Mouse (Mus musculus) megakaryocyte progenitor cell, adult 5-6 weeks (primary cell): Measurements from ENCODE around the gene A3galt2. TPM values are rescaled to one million over a fixed set of nuclear protein-coding genes. Genes with fewer than 3 reads are reported as not detected.

Source experiments
- ATAC-seq: replicated peaks from 2 replicates; pipeline ENCODE4 v1.8.0; 2016; ENCODE audit warnings: mild to moderate bottlenecking, moderate TSS enrichment, inconsistent platforms; ENCODE audit not compliant: poor library complexity
- total RNA-seq, 2 experiments: library from RNA; stranded (forward) in 1 of 2; stranded (reverse) in 1 of 2; fragments of 157-497, 149-512 nt in 1 of 2; fragments of 200-1000 nt in 1 of 2; gene quantifications; 2 replicates each; pipeline versions ENCODE4 v1.2.3 to v1.2.4; 2015 to 2017

Gene A3galt2
- total RNA-seq, 2 experiments from 2014 or later, result not detected

DNA sequence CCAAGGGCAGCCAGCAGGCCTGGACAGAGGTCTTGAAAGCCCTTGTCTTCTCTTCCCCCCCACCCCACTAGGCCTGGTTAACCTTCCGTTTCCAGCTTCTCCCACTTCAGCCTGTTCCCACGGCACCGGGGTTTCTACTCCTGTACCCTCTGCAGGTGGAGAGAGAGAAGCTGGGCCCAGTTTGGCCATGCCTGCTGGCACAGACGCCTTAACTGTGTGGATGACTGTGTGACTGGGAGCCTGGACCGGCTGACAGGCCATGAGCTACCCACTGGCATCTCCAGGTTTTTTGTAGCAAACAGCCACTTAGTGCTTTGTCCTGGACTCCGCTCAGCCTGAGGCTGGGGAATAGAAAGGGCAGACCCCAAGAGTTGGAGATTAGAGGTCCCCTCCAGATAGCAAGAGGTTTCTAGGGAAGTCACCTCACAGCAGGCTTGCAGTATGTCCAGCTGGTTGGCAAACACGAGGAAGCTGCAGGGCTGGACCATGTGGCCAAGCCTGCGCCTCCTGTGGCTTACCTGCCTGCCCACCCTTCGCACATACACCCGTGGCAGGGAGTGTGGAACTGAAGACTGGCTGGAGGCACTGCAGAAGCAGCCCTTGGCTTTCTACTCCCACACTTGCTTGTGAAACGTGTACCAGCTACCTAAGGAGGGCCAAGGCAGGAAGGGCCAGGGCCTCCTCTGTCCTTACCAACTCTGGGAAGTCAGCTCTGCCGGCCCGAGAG lies 3.0 kb upstream of the A3galt2 start:
- ATAC-seq, result no peak

DNA sequence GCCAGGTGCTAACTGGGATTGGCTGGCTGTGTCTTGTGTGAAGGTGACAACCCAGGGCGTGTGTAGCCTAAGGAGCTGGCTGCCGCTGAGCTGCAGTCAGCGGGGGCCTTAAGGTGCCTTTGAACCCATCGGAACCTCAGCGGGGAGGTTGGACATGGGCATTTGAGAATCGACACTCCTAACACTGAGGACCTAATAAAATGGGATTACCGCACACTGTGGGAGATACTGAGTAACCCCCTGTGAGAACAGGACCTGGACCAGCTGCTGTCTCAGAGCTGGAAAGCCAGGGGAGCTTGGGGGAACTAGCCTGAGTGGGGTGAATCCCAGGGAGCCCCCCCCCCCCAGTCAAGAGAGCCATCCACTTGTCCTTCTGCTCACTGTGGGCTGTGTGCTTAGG lies 1.6 kb upstream of the A3galt2 start:
- no peak for ATAC-seq

DNA sequence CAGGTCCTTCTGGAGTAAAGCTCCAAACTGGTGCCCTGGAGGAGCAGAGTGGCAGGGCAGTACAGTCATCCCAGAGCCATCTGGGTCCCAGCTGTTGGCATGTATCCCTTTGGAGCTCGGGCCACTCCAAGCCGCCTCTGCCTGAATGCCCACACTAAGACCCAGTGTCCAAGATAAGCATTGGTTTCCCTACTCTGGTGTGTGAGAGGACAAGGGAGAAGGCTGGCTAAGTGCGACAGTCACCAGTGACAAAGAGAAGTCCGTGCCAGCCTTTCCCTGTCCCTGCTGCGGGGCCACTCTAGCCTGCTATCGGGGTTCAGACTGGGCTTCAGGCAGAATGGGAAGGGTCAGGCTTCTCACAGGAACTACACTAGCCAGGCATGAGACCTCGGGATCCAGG lies 736 bp downstream of the A3galt2 start:
- no peak for ATAC-seq

DNA sequence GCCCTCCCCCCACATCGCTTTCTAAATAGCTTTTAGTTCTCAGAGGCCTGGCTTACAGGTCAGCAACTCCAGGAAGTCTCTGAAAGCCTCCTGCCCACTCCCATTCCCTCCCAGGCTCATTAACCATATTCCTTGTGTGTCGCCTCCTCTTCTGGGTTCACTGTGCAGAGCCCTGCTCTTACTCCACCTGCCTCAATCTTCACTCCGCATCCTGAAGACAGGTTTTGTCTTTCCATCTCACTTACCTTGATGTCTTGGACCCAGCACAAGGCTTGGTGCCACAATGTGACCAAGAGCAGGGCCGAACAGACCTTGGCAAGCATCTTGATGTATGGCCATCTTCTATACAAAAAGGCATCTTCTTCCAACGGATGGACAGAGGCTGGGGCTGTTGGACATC lies 4.0 kb downstream of the A3galt2 start:
- no peak for ATAC-seq

DNA sequence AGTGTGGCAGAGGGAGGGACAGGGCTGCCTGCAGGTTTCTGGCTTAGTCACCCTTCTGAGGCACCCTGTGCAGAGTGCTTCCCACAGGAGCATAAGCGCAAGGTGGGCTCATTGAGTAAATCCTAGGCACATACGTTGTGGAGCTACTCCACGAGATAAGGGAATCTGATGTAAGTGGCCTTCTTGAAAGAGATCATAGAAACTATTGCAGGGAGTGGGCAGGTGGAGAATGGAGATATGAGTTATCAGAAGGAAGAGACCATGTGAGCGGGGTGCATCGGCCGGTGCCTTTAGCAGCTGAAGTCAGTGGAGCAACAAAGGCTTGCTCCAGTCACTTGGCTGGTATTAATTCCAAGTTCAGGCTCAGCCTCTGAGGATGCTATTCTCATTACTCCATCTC lies 4.9 kb downstream of the A3galt2 start:
- peak; percentile 87 for ATAC-seq

DNA sequence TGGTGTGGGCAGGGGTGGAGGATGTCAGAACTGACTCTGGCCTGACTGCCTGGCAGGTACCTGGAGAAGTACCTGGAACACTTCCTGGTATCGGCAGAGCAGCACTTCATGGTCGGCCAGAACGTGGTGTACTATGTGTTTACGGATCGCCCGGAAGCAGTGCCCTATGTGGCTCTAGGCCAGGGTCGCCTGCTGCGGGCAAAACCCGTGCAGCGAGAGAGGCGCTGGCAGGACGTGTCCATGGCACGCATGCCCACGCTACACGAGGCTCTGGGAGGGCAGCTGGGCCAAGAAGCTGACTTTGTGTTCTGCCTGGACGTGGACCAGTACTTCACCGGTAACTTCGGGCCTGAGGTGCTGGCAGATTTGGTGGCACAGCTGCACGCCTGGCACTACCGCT lies 11.8 kb downstream of the A3galt2 start:
- ATAC-seq, result no peak

DNA sequence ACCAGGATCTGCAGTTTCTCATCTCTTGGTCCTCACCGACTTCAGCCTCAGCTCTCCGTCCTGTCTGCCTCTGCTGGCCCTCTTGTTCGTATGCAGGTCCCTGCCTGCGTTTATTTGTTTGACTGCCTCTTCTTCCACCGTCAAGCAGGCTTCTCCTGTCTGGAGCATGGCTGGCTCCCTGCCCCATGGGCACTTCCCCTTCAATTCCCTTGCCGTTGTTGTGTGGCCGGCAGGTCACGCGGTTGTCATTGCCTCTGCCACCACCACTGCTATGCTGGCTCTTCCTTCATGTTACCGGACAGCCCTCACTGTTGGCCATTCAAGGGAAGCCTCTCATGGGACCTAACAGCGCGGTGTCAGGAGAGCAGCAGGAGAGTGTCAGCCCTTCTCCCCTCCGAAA lies 13.0 kb downstream of the A3galt2 start:
- ATAC-seq, result peak; percentile 48

DNA sequence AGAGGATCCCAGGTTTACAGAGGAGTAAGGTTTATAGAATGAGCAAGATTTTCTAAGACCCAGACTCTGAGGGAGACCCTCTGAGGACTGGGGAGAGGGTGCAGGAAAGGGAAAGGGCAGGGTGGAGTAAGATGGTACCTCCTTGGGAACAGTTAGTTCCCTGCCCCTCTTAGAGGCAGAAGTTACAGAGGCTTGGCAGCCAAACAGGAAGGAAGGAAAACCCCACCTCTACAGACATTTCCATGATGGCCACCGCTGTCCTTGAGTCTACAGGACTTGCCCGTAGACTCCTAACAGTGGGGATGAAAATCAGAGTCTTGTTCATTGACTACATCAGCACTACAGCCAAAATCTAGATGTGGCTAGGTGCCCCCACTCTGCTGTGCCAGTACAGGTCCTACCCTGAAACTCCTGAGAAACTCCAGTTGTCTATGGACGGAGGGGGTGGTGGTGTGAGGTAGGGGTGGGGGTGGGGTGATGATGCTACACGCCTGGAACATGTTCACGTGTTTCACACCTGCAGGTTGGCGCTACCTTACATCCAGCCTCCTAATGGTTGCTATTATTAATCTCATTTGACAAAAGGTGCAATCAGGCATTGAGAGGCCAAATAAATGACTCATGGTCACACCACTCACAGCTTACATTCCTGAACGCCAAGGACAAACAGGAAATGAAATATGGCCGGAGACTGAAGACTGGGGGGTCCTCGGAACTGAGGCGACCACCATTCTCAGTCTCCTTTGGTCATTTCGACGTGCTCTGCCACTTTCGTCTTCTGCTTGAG lies 14.6 kb downstream of the A3galt2 start:
- no peak for ATAC-seq

DNA sequence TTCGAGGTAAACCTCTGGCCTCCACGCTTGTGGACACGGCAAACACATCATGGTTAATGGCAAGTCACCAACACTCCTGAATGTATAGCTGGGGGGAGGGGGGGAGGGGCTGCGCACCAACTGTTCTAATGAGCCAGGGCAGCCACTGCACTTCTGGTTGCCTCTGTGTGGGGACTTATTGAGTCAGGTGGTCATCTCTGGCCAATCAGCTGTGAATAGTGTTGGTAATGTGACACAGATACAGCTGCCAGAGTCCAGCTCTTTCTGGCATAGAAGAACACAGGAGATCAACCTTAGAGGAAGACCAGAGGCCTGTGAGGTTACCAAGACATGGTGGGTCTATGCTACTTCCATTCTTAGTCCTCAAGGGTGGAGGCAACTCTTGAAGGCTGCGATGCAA lies 15.5 kb downstream of the A3galt2 start:
- no peak for ATAC-seq

DNA sequence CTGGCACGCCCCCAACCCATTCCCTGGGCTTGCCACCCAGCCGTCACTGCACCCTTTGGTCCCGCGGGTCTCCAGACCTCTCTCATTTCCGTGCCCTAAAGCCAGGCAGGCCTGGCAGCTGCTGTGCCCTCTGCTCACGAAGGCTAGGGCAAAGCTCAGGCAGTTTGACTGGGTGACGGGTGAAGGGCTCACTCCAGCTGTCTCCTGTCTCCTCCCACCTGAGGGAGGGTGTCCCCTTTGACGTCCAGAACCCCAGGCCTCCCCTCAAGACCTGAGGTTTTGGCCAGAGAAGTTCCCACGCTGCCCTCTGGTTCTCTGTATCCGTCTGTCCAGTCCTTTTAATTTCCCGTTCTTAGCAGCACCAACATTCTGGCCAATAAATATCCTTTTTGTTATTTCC lies 18.7 kb downstream of the A3galt2 start:
- ATAC-seq, result no peak

DNA sequence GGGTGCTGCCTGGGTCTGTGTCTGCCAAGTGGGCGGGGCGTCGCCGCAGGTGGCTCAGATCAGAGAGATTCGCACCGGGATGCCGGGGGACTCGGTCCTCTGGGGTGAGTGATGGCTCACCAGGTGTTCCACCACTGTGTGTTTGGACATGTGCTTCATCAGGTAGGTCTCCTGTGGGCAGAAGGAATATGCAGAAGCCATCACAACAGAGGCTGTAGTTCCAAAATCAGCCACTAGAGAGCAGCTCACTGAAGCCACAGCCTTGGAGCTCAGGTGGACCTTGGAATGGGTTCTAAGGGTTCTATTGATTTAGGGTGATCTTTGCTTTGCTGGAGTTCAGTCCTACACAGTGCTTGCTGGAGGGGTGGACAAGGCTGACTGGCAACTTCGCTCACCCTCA lies 19.3 kb downstream of the A3galt2 start:
- peak; percentile 53; the same call in 1 of the 2 replicates for ATAC-seq

DNA sequence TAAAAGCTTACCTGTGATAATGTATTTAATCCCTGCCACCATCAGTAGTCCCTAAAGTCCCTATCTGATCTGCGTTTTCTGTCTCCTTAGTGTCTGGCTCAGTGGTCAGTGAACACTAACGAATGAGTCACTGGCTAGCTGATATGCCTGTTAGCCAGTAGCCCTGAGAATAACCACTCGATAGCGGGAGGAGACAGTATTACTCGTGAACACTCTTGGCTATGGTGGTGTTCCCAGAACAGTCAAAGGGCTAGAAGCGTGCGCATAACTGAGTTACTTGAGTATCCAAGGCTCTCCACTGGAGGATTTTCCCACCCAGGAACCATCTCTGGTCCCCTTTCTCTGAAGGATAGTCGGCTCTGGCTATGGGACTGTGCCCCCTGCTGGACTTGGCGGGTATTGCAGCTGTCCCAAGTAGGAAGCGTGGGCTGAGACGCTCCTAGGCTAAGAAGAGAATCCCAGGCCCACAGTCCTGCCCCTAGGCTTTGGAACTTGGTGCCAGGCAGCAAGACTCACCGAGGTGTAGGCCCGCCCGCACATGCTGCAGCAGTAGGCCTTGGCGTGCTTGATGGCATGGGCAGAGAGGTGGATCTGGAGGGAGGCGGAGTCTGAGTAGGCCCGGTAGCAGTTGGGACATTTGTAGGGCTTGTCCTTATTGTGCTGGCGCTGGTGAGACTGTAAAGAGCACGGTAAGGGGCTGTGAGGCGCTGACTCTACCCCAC lies 21.6 kb downstream of the A3galt2 start:
- peak; percentile 92 for ATAC-seq

DNA sequence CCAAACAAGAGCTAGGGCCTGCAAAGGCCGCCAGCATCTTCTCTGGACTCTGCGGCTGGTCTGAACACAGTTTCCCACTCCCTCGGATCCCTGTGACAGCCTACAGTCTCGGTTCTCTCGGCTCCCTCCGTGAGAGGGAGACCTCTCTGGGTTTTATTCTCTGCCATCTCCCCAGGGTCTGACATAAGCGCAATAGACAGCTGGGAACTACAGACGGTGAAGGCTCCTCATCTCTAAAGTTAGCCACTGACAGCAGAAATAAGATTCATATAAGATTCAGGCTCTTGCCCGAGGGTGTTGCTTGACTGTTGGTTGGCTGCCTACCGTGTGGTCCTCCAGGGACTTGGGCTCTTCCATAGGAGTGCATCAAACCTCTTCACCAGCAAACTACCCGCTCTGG lies 22.4 kb downstream of the A3galt2 start:
- ATAC-seq, result no peak

DNA sequence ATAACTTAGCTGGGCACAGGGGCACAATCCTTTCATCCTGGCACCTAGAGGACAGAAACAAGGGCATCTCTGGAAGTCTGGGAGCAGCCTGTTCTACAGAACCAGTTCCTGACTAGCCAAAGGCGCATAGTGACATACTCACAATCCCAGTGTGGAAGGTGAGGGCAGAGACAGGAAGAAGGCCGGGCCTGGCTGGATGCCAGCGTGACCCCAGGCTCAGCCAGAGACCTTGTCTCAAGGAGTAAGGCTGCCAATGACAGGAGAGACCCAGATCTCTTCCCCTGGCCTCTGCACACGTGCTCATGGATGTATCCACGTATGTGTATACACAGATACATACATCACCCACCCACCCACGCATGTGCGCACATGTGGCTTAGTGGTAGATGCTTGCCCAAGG lies 26.9 kb downstream of the A3galt2 start:
- ATAC-seq, result no peak

DNA sequence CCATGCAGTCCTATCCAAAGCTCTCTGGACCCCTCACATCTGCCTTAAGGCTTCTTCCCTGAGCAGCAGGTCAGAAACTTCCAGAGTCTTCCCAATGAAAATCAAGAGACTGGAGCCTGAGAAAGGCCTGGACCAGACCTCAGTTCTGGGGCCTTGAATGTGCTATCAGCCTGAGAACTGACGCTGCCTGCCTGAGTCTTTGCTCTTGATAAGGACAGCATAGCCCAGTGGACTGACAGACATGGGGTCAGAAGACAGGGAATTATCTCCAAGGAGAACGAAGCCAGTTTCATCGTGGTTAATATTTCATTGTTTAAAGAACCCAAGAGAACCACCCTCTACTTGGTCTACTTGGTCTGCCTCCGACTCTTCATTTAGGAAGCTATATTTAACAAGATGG lies 27.5 kb downstream of the A3galt2 start:
- ATAC-seq, result 0 out of 2 replicates have a peak, but pooled peaks have one; percentile 34

DNA sequence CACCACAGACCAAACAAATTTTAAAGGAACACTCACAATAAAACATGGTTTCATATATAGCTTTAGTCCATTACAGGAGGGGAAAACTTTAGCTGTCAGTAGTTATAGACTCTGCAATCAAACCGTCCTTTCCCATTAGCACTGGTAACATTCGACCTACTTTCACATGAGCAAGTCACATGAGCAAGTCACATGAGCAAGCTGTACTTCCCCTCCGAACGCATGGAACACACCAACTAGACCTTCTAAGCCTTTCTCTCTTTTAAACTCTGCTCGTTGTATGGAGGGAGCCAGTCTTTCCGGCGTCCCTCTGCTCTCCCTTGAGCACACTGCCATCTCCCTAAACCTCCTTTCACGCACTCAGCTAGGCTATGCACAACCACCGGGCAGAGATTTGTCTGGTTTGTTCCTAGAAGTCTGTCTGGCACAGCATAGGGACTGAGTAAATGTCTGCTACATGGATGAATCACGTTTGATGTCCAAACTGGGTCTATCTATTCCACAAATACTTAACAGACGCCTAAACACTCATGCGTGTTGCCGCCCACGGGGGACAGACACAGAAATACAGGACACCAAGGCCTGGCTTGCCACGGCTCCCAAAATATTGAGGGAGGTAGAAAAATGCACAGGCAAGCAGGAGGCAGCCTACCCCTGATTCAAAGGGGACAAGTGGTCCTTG lies 29.9 kb downstream of the A3galt2 start:
- ATAC-seq, result no peak

DNA sequence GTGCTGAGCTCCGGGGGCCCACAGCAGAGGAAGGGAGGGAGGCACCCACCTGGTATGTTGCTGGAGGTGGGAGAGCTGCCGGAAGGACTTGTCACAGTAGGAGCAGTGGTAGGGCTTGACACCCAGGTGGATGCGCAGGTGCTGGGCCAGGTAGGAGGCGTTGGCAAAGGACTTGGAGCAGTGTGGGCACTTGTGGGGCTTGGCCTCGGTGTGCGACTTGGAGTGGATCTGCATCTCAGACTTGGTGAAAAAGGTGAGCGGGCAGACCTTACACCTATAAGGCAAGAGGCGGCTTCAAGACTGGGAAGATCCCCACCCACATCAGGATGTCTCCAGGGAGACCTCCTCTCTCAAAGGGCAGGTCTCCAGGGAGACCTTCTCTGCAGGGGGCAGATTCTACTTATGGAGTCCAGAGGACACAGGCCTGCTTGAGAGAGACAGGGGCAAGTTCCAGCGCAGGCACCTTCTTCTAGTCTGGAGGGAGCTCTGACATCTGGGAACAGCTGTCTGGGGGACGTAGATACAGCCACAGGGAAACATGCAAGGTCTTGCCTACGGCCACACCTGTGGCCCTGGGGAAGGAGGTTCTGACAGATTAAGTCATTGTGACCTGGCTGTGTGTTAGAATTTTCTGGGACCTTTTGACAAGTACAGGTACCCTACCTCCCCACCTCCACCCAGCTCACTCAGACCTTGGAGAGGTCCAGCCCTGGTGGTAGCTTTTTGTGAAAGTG lies 30.9 kb downstream of the A3galt2 start:
- ATAC-seq, result no peak

DNA sequence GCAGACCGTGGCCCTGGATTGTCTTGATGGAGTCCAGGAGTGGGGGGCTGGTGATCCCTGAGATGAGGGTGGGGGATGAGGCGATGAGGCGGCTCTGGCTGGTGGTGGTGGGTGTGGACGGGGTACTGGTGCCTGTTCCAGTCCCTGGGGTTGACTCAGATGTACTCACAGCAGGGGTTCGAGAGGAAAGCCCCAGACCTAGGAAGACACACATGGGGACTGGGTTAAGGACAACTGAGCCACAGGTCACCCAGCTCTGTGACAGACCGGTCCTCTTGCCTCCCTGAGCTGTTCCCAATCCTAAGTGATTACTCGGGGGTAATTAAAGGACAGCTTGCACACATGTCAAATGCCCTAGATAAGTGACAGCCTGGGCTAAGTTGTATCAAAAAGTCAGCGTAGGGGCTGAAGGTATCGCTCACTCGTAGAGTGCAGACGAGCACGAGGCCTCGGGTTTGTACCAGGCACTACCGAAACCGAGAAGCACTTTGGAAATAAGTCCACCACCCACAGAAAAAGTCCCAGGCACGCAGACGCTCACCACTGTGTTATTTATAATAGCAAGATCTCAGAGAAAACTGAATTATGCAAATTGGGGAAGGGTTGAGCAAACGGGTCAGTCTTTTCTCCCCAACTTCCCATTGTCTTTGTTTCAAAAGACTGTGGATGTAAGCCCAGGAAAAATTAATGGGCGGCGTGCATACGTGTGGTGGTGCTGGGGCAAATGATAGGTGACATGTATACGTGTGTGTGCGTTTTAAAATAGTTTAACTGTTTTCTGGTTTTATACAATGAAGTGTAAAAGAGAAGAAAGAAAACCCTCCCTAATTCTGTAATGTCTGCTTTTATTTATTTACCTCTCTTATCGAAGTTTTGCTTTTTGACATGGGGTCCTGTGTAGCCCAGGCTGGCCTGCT lies 32.1 kb downstream of the A3galt2 start:
- no peak for ATAC-seq

DNA sequence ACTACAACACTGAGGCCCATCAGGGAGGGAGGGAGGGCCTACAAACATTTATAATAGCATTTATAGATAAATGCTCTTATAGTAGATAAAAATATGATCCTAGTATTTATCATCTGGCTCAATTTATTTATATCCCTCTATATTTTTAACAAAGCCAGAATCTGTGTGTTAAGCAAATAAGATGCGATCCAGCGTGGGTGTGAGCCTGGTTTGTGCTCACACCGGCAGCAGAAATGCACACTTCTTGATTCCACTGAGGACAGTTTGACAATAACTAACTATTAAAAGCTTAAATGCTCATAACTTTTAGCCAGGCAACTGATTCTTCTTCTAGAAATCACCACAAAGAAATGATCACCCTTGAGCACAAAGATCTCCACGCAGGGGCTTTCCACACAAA lies 32.9 kb downstream of the A3galt2 start:
- ATAC-seq, result no peak

DNA sequence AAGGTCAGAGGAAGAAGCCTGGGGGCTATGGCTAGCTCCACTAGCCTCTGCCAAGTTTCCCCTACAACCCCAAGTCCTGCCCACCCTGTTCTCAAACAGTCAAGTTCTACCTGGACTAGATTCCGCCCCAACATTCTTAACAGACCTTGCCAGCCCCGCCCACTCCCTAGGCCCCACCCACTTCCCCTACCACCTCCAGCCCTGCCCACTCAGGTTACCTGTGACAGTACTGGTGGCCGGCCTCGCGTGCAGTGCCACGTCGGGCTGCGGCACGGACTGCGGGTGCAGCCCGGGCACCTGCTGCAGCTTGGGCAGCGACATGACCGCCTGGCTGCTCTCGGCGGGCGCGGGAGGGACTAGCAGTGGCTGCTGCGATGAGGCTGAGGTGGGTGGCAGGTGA lies 34.5 kb downstream of the A3galt2 start:
- ATAC-seq, result no peak
